Mouse (Mus musculus) CH12.LX (cell line): ENCODE results near the gene Pde1c. TPM values are rescaled to one million over a fixed set of nuclear protein-coding genes. Genes with fewer than 3 reads are reported as not detected.

ENCODE experiments used
- DNase-seq: peaks from one replicate; pipeline ENCODE4 v3.0.0-alpha.2; 2013; ENCODE audit errors: extremely low read depth
- H3K27ac ChIP-seq: 2 replicates; pipeline ENCODE4 v1.5.1; 2012; ENCODE audit warnings: low read depth, mild to moderate bottlenecking, control low read depth, moderate library complexity; ENCODE audit not compliant: insufficient read depth
- H3K27me3 ChIP-seq: replicated peaks from 2 replicates; pipeline ENCODE3; 2012; ENCODE audit warnings: inconsistent platforms
- H3K36me3 ChIP-seq, 2 experiments: replicated peaks in 1 of 2; 2 replicates each; pipeline versions ENCODE3 to v1.6.1; 2012; ENCODE audit warnings: inconsistent platforms in 1 of 2, low read length in 1 of 2, mild to moderate bottlenecking in 1 of 2, mixed read lengths in 1 of 2, moderate library complexity in 1 of 2; ENCODE audit not compliant: control insufficient read depth in 1 of 2, insufficient read depth in 1 of 2
- H3K4me1 ChIP-seq, 2 experiments: 2 replicates each; pipeline ENCODE4 v1.6.1; 2012; ENCODE audit warnings: inconsistent platforms in 1 of 2, moderate library complexity in 1 of 2; ENCODE audit not compliant: insufficient read depth in 2 of 2, control insufficient read depth in 1 of 2
- H3K4me2 ChIP-seq: 2 replicates; pipeline ENCODE4 v1.6.1; 2012; ENCODE audit warnings: low read depth, mild to moderate bottlenecking, control low read depth; ENCODE audit not compliant: poor library complexity, insufficient read depth, severe bottlenecking
- H3K4me3 ChIP-seq, 3 experiments: fragments of 150-350 bp in 1 of 3; sonication (generic) in 1 of 3; replicated peaks in 1 of 3; 2 replicates each; pipeline versions ENCODE3 to v1.5.1; 2011 to 2012; ENCODE audit warnings: low read depth in 2 of 3, low read length in 2 of 3, mild to moderate bottlenecking in 2 of 3, moderate library complexity in 2 of 3, control low read depth in 1 of 3, improper control_type of control experiment in 1 of 3, inconsistent platforms in 1 of 3, mixed read lengths in 1 of 3; ENCODE audit not compliant: poor library complexity in 1 of 3
- H3K79me2 ChIP-seq: replicated peaks from 2 replicates; pipeline ENCODE4 v1.6.1; 2012; ENCODE audit warnings: mild to moderate bottlenecking, moderate library complexity; ENCODE audit not compliant: control insufficient read depth, poor library complexity, insufficient read depth, severe bottlenecking; ENCODE audit errors: extremely low read depth
- H3K9ac ChIP-seq: 2 replicates; pipeline ENCODE4 v1.6.1; 2012; ENCODE audit warnings: low read depth, mild to moderate bottlenecking, control low read depth, moderate library complexity; ENCODE audit not compliant: insufficient read depth
- H3K9me3 ChIP-seq: replicated peaks from 2 replicates; pipeline ENCODE3; 2012; ENCODE audit warnings: low read length, inconsistent platforms, mixed read lengths
- BHLHE40 ChIP-seq: IDR thresholded peaks from 2 replicates; pipeline ENCODE4 v1.6.1; 2011; ENCODE audit warnings: mild to moderate bottlenecking, low read depth, low read length, improper control_type of control experiment
- CHD1 ChIP-seq: IDR thresholded peaks from 2 replicates; pipeline ENCODE4 v1.6.1; 2012; ENCODE audit warnings: low read depth, low read length, improper control_type of control experiment, inconsistent platforms
- CHD2 ChIP-seq: IDR thresholded peaks from 2 replicates; pipeline ENCODE4 v1.6.1; 2011; ENCODE audit warnings: low read length, improper control_type of control experiment
- CTCF ChIP-seq, 2 experiments: IDR thresholded peaks in 1 of 2; conservative IDR thresholded peaks in 1 of 2; 2 replicates each; pipeline ENCODE4 v1.5.1; 2011 to 2012; ENCODE audit warnings: low read depth in 2 of 2, low read length in 2 of 2, improper control_type of control experiment in 1 of 2, inconsistent platforms in 1 of 2, mild to moderate bottlenecking in 1 of 2, moderate library complexity in 1 of 2
- EP300 ChIP-seq: IDR thresholded peaks from 2 replicates; pipeline ENCODE4 v1.6.1; 2011; ENCODE audit warnings: low read length, improper control_type of control experiment
- ETS1 ChIP-seq: conservative IDR thresholded peaks from 2 replicates; pipeline ENCODE4 v1.6.1; 2012; ENCODE audit warnings: low read depth, mild to moderate bottlenecking, inconsistent platforms, low read length, improper control_type of control experiment, moderate library complexity
- GABPA ChIP-seq: IDR thresholded peaks from 2 replicates; pipeline ENCODE4 v1.6.1; 2012; ENCODE audit warnings: low read depth, low read length, improper control_type of control experiment, inconsistent platforms; ENCODE audit not compliant: insufficient replicate concordance
- HCFC1 ChIP-seq: IDR thresholded peaks from 2 replicates; pipeline ENCODE4 v1.6.1; 2012; ENCODE audit warnings: low read depth, mild to moderate bottlenecking, inconsistent platforms, low read length, improper control_type of control experiment
- IRF4 ChIP-seq: IDR thresholded peaks from 2 replicates; pipeline ENCODE4 v1.6.1; 2014; ENCODE audit warnings: low read depth, mild to moderate bottlenecking, inconsistent platforms, low read length, improper control_type of control experiment
- JUN ChIP-seq: IDR thresholded peaks from 2 replicates; pipeline ENCODE4 v1.6.1; 2011; ENCODE audit warnings: low read depth, mild to moderate bottlenecking, low read length, improper control_type of control experiment, moderate library complexity; ENCODE audit not compliant: insufficient read depth
- KAT2A ChIP-seq: IDR thresholded peaks from 2 replicates; pipeline ENCODE4 v1.6.1; 2012; ENCODE audit warnings: low read length, improper control_type of control experiment, inconsistent platforms; ENCODE audit not compliant: insufficient replicate concordance
- MAFK ChIP-seq: IDR thresholded peaks from 2 replicates; pipeline ENCODE4 v1.6.1; 2011; ENCODE audit warnings: low read length, improper control_type of control experiment; ENCODE audit not compliant: insufficient replicate concordance
- MAX ChIP-seq: IDR thresholded peaks from 2 replicates; pipeline ENCODE4 v1.6.1; 2011; ENCODE audit warnings: low read length, improper control_type of control experiment
- MAZ ChIP-seq: IDR thresholded peaks from 2 replicates; pipeline ENCODE4 v1.6.1; 2012; ENCODE audit warnings: low read depth, mild to moderate bottlenecking, inconsistent platforms, low read length, improper control_type of control experiment, moderate library complexity
- MXI1 ChIP-seq: IDR thresholded peaks from 2 replicates; pipeline ENCODE4 v1.6.1; 2011; ENCODE audit warnings: mild to moderate bottlenecking, low read depth, low read length, improper control_type of control experiment
- NELFE ChIP-seq: IDR thresholded peaks from 2 replicates; pipeline ENCODE4 v1.6.1; 2011; ENCODE audit warnings: low read depth, low read length, improper control_type of control experiment
- NRF1 ChIP-seq: IDR thresholded peaks from 2 replicates; pipeline ENCODE4 v1.6.1; 2014; ENCODE audit warnings: low read depth, mild to moderate bottlenecking, inconsistent platforms, low read length, improper control_type of control experiment, moderate library complexity
- PAX5 ChIP-seq: IDR thresholded peaks from 2 replicates; pipeline ENCODE4 v1.6.1; 2012; ENCODE audit warnings: low read length, inconsistent platforms, mixed read lengths
- POLR2AphosphoS2 ChIP-seq: IDR thresholded peaks from 2 replicates; pipeline ENCODE4 v1.6.1; 2011; ENCODE audit warnings: low read depth, low read length, improper control_type of control experiment
- UBTF ChIP-seq: IDR thresholded peaks from 2 replicates; pipeline ENCODE4 v1.6.1; 2012; ENCODE audit warnings: low read depth, mild to moderate bottlenecking, inconsistent platforms, low read length, improper control_type of control experiment, moderate library complexity
- USF1 ChIP-seq: IDR thresholded peaks from 2 replicates; pipeline ENCODE4 v1.6.1; 2014; ENCODE audit warnings: low read depth, mild to moderate bottlenecking, inconsistent platforms, low read length, improper control_type of control experiment
- USF2 ChIP-seq: conservative IDR thresholded peaks from 2 replicates; pipeline ENCODE4 v1.6.1; 2011; ENCODE audit warnings: low read depth, low read length, improper control_type of control experiment
- ZC3H11A ChIP-seq: IDR thresholded peaks from 2 replicates; pipeline ENCODE4 v1.6.1; 2012; ENCODE audit warnings: low read depth, mild to moderate bottlenecking, inconsistent platforms, low read length, improper control_type of control experiment
- ZNF384 ChIP-seq: IDR thresholded peaks from 2 replicates; pipeline ENCODE4 v1.6.1; 2012; ENCODE audit warnings: low read depth, low read length, improper control_type of control experiment, inconsistent platforms
- dilution Hi-C: fragments of 300-500 bp; cut with MboI; formaldehyde crosslinking; loops from 2 replicates; pipeline ENCODE4 v1.14.3; 2020; ENCODE audit warnings: low sequenced_read_pairs; ENCODE audit not compliant: extremely low pct_unique_long_range_greater_than_20kb, extremely low pct_ligation_motif_present
- in situ Hi-C: fragments of 300-500 bp; cut with MboI; formaldehyde crosslinking; loops from 3 replicates; pipeline ENCODE4 v1.14.3; 2019; ENCODE audit warnings: low sequenced_read_pairs, low pct_ligation_motif_present, low pct_unique_long_range_greater_than_20kb, mixed read lengths
- polyA plus RNA-seq: library from polyadenylated mRNA; unstranded; fragments of >175 nt; gene quantifications from 2 replicates; pipeline ENCODE4 v1.2.1, GENCODE M21; 2012; ENCODE audit warnings: low read depth; ENCODE audit not compliant: insufficient read length
- total RNA-seq, 2 experiments: library from RNA; depleted of rRNA; stranded (reverse); fragments of 300-350 nt in 1 of 2; fragments of >200 nt in 1 of 2; gene quantifications; 2 replicates each; pipeline ENCODE4 v1.2.3; 2012 to 2014

Pde1c gene
- total and polyA plus RNA-seq, 3 experiments, result 2.3 to 3.8 (median 2.4) TPM

GRCm38 (mm10) chr6:56039476-56040055, 529.3 kb downstream of the Pde1c start:
- dilution Hi-C loops, result no loop called here

DNA sequence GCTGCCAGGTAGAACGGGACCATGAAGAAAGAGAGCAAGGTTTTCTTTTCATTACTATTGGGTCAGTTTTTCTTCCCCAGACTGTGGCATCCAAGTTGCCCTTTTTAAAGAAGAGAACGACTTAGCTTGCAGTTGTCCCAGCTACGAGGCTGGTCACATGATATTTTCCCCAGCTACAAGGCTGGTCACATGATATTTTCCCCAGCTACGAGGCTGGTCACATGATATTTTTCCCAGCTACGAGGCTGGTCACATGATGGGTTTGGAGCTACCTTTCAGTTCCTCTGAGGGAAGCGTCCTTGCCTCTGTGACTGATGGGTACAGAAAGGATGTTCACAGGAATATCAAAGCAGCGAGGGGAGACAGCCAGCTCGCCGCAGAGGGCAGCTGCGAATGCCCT, 533.8 kb downstream of the Pde1c start:
- no peaks in the 10 kb centered on the region for H3K79me2 ChIP-seq
- no peaks in the 10 kb centered on the region for H3K36me3 ChIP-seq
- H3K4me1 ChIP-seq, result peaks cover 2 to 19% of the 10 kb centered on the region in 2 experiments; a peak in 3 of 4 replicates
- no peaks in the 10 kb centered on the region for H3K9me3 ChIP-seq
- H3K4me3 ChIP-seq, result no peak overlapping the region
- TF ChIP-seq NELFE, result no peak
- no peak for TF ChIP-seq KAT2A
- TF ChIP-seq MAX, result peak; percentile 41; the same call in 1 of the 2 replicates
- TF ChIP-seq USF1, result peak; percentile 73
- peak; percentile 49 for TF ChIP-seq BHLHE40
- TF ChIP-seq MXI1, result no peak
- peak; percentile 84 for TF ChIP-seq USF2
- H3K27ac ChIP-seq, result no peak overlapping the region
- peak overlapping the region; percentile 35; the same call in 1 of the 2 replicates for H3K4me2 ChIP-seq
- peak; percentile 10 for DNase-seq
- in situ Hi-C loops, result no loop called here
- dilution Hi-C loops, result no loop called here
- no peaks in the 10 kb centered on the region for H3K27me3 ChIP-seq
- H3K9ac ChIP-seq, result no peak overlapping the region

More at GRCm38 (mm10) chr6:56039476-56040055, 529.3 kb downstream of the Pde1c start:
- in situ Hi-C loops, result no loop called here
- Histone ChIP-seq H3K27ac (no peak overlapping the region), H3K9me3 (no peaks in the 10 kb centered on the region), H3K36me3 (no peaks in the 10 kb centered on the region), H3K9ac (no peak overlapping the region), H3K79me2 (no peaks in the 10 kb centered on the region), H3K4me3 (no peak overlapping the region), H3K27me3 (no peaks in the 10 kb centered on the region), H3K4me2 (no peak overlapping the region), H3K4me1 (peaks cover 2 to 12% of the 10 kb centered on the region in 2 experiments; a peak in 3 of 4 replicates)
- TF ChIP-seq CTCF (conservative IDR thresholded peaks at IDR 0.05 in 1 of 2, IDR thresholded peaks at IDR 0.05 in 1 of 2; ENCODE audit: low read depth in 2 of 2, low read length in 2 of 2), result no peak
- TF ChIP-seq ZC3H11A, result no peak
- no peak for TF ChIP-seq JUN
- no peak for TF ChIP-seq POLR2AphosphoS2
- no peak for TF ChIP-seq IRF4
- TF ChIP-seq EP300, result no peak
- TF ChIP-seq ZNF384, result no peak
- TF ChIP-seq UBTF, result no peak
- no peak for TF ChIP-seq MAFK
- TF ChIP-seq MAZ, result no peak
- TF ChIP-seq CHD1, result no peak
- TF ChIP-seq USF2, result no peak
- no peak for TF ChIP-seq CHD2
- TF ChIP-seq ETS1, result no peak
- no peak for TF ChIP-seq PAX5
- no peak for TF ChIP-seq HCFC1
- no peak for TF ChIP-seq NRF1
- TF ChIP-seq GABPA, result no peak
- no peak for DNase-seq
